Mouse (Mus musculus): Measurements from ENCODE around the gene Atp4b. TPM values are rescaled to one million over a fixed set of nuclear protein-coding genes. Genes with fewer than 3 reads are reported as not detected.

The Atp4b gene
- total RNA-seq, 2 experiments from 2014 or later = not detected

DNA sequence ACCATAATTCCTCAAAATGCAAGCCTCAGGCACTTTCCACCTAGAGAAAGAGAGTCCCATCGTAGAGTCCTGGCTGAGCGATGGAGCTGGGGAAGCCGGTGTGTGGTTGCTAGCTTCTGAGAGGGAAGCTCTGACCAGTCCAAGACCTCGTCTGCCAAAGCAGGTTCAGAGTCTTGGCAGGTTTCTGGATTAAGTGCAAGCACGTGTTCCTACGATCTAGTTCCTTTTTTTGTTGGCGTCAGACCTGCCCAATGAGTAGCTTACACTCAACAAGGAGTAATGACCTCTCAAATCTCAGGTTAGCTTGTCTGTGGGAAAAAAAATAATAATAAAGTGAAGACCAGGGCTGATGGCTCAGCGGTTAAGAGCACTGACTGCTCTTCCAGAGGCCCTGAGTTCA is 8.9 kb downstream of the Atp4b start:
- no peak for DNase-seq
- intact Hi-C loops (cut with DNase I) = no loop called here

DNA sequence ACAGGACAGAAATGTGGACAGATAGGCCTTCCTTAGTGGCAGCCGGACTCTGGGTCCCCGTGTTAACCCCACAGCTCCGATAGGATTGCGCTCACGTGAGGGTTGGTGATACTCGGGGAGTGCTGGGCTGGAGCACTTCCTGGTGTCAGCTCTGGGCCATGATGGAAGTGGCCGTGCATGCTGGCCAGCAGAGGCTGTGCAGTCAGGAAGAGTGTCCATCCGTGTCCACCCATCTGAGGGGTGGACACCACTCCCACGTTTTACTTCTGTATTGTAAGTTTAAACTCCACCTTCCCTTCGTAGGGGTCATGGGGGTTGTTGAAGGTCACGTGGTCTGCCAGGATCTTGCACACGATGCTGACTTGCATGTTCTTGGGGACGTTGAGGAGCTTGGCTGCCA is 10.3 kb downstream of the Atp4b start:
- intact Hi-C loops (cut with DNase I) = no loop called here
- no peak for DNase-seq

DNA sequence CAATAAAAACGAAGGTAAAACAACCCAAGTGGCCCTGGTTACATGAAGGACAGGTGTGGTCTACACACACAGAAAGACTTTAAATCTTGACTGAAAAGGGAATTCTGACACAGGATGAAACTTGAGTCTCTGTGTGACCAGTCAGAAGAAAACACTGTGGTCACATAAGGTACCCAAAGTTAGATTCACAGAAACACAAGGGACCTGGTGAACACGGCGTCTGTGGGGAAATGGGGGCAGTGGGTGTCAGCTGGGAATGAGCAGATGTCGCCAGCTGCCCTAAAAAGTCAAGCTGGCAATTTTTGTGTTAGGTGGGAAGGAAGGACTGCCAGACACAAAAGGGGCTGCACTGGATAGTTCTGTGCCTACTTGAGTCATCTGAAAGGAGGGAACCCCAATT is 13.6 kb downstream of the Atp4b start:
- intact Hi-C loops (cut with DNase I) = no loop called here
- DNase-seq = no peak

DNA sequence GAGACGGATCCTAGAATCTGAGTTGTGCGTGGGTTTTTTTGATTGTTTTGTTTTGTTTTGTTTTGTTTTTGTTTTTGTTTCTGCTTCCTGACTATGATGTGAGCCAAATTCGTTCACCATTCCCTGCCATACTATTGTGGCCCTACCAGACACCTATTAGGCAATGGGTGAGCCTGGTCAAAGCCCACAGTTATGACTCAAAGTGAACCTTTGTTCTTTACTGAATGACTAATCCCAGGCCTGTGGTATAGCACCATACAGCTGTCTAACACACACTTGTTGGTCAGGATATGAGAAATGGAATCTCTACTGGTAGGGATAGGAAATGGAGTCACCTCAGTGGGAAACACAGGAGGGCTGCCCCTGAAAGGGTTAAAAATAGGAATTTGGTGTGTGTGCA is 14.1 kb downstream of the Atp4b start:
- intact Hi-C loops (cut with DNase I) = no loop called here
- DNase-seq = no peak

DNA sequence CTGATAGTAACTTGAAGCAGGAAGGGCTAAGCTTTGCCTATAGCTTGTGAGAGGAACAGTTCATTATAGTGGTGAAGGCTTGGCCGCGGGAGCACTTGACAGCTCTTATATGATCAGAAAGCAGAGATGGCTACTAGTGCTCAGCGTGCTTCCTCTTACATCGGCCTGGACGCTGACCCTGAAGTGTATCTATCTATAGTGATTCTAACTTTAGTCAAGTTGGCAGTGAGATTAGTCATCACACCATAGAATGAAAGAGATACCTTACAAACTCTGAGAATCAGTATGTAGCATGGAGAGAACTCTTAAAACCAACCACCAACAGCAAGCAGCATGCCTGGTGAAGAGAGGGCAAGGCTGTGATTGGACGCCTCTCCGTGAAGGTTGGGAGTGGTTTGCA is 15.0 kb downstream of the Atp4b start:
- DNase-seq = no peak
- intact Hi-C loops (cut with DNase I) = no loop called here

DNA sequence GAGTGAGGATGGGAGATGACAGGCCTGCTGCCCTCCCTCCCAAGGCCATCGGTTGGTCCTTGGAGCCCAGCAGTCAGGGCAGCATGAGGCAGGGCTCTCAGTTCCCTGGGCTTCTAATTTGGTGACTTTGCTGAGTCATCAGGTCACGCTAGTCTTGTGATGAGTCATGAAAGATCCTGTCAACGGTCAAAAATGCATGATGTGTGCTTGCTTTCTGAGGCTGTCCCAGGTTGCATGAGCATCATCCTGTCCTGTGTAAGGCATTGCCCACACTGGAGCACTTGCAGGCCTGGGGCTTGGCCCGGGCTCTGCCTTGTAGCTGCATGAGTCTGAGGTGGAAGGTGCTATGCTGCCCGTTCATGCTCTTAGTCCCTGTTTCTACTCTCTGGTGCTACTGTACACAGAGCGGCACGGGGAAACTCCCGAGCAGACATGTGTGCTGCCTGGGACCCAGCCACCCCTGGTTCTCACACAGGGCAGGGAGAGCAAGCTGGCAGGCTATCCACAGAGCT is 23.4 kb downstream of the Atp4b start:
- no peak for DNase-seq
- intact Hi-C loops (cut with DNase I) = no loop called here

DNA sequence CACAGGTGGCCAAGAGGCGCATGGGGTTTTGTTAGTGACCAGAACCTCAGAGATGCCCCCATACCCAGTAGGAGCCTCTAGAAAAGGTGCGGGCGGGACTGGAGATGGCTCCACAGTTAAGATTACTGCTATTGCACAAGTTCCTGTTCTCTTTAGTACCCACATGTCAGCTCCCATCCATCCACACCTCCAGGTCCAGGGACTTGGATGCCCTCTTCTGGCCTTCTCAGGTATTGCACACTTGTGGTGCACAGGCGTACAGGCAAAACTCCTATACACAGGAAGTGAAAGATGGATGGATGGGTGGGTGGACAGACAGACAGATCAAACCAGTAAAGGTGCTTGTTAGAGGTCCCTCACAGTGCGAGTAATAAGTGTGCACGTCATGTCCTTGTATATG is 34.8 kb downstream of the Atp4b start:
- DNase-seq = no peak
- intact Hi-C loops (cut with DNase I) = no loop called here

DNA sequence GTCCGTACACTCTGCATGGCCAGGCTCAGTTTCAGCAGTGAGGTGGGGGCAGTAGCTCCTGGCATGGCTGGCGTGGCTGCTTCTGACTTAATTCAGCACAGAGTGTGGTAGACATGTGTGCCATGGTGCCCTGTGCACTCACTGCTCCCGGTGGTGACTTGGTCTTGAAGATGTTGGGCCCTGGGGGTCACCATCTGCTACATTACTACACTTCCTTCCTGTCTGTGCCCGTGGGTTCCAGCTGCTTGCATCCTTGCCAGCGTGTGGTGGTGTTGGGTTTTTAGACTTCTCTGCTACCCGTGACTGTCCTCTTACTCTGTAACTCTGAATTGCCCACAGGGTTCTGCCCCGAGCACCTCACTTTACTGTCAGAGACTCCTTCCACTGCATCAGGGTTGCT is 36.4 kb downstream of the Atp4b start:
- no peak for DNase-seq
- intact Hi-C loops (cut with DNase I) = no loop called here

DNA sequence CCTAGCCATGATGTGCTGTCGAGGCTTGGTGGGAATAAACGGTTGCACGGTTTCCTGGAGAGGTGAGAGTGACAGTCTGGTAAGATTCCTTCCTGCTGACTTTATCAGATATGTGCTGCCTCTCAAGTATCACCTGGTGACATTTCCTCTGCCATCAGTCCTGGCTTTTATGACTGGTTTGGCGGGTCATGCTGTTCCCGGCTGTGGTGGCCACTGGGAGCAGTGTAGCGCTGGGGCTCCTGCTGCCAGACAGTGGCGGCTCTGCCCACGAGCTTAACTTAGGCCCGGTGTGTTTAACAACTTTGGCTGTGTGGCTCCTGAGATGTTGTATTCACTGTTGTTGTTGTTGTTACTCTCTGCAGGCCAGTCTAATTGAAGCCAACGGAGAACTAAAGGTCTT is 39.9 kb downstream of the Atp4b start:
- DNase-seq = no peak
- intact Hi-C loops (cut with DNase I) = no loop called here

DNA sequence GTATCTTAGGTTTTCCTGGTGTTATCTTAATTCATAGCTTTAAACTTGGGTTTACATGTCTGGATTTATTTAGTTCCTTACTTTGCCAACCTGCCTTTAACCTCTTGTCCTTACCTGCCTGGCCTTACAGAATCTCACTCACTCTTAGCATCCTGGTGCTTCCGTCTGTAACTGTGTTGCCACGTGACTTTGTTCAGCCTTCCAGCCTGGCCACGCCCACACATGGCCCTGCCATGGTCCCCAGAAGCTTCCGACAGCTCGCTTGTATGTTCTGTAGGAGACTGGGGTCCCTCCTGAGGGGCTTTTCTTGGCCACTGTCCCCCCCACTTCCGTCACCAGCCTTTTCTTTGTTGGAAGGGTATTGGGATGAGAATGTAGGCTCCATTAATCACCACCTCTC is 40.4 kb downstream of the Atp4b start:
- no peak for DNase-seq
- intact Hi-C loops (cut with DNase I) = no loop called here

DNA sequence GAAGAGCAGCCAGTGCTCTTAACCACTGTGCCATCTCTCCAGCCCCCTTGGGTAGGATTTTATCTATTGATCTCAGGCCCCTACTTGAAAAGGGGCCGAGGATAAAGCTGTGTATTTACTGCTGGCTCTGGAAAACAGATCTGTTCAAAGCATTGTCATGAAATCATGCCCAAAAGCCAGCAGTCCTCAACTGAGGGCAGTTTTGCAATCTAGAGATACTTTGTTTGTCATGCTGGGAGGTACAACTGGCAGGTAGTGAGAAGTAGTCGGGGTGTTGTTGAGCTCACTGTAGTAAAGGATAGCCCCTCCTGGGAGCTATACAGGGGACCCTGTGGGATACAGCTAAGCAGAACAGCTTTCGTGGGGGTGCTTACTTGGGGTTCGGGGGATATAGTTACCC is 42.7 kb downstream of the Atp4b start:
- DNase-seq = no peak
- intact Hi-C loops (cut with DNase I) = no loop called here

DNA sequence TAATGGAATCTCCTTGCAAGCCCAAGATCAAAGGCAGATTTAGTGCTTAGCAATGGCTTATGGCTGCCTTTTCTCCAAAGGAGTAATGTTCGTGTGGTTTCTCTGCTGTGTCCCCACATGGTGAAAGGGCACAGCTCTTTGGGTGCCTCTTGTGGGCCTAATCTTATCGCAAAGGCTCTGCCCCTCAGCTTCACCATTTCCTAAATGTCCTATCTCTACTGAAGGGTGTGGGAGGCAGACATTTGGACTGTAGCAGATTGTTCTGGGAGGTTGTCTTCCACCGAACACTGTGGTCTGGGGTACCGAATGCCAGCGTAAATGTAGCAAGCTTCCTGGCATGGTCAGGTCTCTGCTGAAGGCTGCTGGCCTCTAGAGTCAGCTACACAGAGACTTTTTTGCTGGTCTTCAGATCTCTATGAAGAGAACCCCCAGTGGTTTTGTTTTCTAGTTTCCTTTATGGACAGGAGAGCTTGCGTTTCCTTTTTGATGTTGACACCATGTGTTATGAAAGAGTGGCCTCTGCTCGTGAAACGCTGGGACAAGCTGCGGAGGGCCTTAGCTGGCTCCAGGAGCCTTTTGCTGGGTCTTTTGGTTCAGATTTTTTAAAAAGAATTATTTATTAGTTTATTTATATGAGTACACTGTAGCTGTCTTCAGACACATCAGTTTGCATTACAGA is 43.3 kb downstream of the Atp4b start:
- DNase-seq = no peak
- intact Hi-C loops (cut with DNase I) = no loop called here

DNA sequence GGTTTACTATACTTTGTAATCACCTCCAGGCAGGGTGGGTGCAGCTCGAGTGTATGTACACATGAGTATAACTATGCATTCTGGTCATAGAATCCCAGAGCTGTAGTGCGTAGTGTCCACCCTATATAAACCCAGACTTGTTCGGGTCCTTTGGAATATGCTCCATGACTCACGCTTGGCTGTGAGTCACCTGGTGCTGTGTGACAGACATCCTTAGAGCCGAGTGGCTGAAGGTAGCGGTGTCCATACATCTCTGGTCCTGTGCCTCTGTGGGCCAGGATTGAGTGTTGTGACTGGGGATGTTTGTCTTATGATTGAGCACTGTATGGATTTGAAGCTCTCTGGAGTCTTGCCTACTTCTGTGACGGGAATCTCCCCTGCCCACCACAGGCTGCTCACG is 44.0 kb downstream of the Atp4b start:
- DNase-seq = no peak
- intact Hi-C loops (cut with DNase I) = no loop called here

DNA sequence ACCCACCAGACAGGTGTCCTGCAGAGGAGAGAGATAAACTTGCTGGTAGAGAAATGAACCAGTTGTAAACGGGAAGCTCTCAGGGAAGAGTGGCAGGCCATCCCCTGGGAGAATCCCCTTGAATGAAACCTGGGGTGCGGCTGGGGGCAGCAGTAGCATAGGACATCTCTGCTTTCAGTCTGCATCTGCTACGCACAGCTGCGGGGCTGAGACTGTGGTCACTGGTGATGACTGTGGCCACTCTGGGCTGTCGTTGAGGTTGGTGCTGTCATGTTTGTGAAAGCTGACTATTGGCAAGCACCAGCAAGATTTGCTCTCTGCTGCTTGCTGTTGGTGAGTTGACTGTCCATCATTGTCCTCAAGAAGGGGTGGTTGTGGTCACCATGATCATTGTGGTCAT is 45.0 kb downstream of the Atp4b start:
- intact Hi-C loops (cut with DNase I) = no loop called here
- no peak for DNase-seq

DNA sequence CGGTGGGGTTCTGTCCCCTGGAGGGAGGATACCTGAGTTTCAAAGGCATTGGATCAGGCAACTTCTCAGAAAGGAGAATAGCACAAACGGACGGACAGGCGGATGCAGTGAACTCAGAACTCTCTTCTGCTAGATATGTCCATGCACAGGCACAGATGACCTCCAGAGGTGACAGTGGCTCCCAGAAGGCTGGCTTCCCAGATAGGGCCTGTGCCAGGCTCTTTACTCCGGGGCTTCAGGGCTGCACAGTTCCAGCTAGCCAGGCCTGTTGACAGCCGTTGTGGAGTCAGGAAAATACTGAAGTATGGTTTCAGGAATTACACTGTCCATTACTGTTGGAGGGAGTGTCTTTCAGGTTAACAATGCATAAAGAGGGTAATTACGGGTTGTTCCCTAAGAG is 46.6 kb downstream of the Atp4b start:
- peak; percentile 16 to 28 for DNase-seq
- intact Hi-C loops (cut with DNase I) = no loop called here

DNA sequence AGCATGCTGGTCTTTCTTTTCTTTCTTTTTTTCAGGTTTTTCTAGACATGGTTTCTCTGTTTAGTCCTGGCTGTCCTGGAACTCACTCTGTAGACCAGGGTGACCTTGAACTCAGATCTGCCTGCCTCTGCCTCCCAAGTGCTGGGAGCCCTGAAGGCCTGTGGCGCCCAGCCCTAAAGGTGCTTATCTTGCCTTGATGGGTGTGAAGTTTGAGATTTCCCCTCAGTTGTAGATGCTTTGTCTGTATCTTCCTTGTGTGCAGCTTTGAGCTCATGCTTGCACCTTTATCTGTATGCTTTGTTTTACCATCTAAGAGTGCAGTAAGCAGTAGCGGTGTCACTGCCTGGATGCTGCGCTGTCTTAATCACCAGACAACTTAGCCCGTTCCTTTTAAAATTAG is 53.5 kb downstream of the Atp4b start:
- no peak for DNase-seq
- intact Hi-C loops (cut with DNase I) = no loop called here

DNA sequence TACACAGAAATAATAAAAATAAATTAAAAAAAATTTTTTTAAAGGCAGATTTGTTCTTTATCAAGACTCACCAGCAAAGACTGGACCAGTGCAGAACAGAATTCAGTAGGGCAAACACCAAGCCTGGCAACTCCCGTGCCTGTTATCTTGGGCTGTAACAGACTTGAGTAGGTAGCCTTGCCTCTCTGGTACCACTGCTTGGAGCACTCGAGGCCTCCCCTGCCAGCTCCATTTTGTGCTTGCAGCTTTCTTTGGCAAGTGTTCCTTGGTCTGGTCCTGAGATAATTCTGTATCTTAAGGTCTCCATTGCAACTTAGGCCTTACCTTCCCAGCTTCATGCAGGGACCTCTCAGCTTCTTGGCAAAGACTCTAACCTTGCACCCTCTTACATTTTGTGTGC is 54.3 kb downstream of the Atp4b start:
- intact Hi-C loops (cut with DNase I) = no loop called here
- DNase-seq = no peak

DNA sequence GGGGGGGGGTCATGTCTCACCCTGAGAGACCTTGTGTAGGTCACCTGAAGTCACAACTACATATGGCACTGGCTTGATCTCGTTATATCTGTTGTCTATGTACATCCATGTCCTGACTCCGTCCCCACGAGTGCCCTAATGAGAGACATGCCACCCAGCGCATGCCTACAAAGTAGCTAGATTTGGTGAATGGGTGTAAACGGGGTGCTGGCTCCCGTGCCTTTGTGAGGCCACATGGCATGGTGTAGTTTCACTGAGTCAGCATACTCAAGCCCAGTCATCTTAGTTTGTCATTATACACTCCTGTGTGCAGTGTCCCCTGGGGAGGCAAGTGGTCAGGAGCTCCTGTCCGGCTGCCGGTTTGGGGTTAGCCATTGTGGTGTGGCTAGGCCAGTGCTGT is 56.0 kb downstream of the Atp4b start:
- intact Hi-C loops (cut with DNase I) = no loop called here
- DNase-seq = no peak

DNA sequence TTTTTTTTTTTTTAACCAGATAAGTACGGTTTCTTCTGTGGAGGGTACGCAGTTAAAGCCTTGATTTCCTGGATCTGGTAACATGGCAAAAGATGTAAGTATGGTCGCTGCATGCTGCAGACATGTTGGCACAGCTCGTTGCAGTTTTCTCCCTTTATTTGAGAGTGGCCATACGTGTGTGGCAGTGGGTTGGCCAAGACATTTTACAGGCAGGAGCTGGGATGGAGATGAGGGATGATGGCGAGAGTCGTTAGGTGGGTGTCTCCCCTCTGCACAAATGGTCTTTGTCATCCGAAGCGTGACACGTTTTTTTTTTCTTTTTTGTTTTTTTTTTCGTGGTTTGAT is 57.0 kb downstream of the Atp4b start:
- no peak for DNase-seq

DNA sequence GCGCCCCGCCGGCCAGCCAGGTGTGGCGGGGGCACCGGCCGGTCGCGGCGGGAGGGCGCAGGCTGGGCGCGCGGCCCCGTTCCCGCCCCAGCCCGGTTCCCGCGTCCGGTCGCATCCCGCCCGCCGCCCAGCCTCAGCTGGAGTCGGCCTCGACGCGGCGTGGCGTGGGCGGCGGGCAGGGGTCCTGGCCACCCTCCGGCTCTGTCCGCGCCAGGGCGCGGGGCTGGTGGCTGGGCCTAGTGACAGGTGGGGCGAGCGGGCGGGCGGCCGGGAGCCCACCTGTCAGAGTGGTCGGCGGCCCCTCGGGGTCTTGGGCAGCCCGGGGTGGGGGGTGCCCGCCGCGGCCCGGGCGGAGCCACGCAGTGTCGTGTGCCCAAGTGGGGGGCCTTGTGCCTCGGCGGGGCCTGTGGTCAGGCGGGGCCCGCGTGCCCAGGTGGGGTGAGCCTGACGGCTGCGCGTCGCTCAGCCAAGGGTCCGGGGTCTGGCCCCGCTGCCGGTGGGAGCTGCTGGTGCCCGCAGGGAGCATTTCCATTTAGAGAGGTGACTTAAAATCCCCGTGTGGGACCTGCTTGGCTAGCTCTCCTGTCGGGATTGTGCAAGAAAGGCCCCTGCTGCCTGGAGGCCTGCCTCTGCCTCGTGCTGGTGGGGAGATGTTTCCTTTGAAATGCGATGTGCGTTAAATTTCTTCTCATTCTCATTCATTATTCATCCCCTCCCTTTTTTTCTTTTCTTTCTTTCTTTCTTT is 57.6 kb downstream of the Atp4b start:
- intact Hi-C loops (cut with DNase I) = no loop called here

More for the DNA sequence above, 57.0 kb downstream of the Atp4b start:
- intact Hi-C loops (cut with DNase I) = no loop called here

DNA sequence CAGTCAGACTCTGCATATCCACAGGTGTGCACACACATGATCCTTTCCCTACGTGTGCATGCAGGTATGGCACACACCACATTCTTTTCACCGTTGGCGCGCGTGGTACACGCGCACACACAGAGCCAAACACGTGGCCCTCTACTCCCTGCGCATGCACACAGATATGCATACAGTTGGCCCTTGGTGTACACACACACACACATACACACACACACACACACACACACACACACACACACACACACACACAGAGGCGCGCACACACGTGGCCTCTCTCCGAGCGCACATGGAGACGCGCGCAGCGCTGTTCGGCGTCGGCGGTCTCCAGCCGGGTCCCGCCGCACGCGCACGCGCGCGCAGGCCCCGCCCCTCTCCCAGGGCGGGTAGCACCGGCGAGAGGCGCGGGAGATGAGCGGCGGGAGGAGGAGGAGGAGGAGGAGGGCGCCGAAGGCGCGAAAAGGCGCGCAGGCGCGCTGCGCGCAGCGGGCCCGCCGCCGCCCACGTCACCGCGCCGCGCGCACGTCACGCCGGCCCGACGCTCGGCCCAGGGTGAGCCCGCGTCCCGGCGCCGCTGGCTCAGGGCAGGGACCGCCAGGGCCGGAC is 58.3 kb downstream of the Atp4b start, which contains the start of gene Tfdp1:
TSS of gene Tfdp1 (plus strand) at position 497 of the 606 bp plus-strand sequence.
- DNase-seq = peak; percentile 66 to 75
- intact Hi-C loops (cut with DNase I) = no loop called here

More for the DNA sequence above, 57.6 kb downstream of the Atp4b start:
- DNase-seq = peak; percentile 10 to 30

DNA sequence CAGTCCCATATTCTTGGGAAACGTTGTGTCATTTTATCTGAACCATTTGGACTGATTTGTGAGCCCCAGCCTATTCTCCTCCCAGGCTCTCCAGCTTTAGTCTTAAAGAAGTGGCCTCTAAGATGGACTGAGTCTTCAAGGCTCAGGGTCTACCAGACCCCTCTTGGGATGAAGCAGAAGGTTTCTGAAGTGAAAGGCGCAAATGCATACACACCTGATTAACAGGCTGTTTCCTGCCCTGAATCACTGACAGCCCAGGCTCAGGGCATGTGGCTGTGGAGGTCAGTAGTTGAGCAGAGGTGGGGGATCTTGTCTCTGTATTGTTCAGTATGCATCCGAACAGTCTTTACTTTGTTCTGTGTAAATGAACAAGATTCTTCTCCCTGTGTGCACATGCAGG is 58.9 kb downstream of the Atp4b start:
- DNase-seq = no peak
- intact Hi-C loops (cut with DNase I) = no loop called here

All from heart, postnatal 36 days (tissue).